Mouse (Mus musculus) forebrain, embryonic 10.5 days (tissue): ENCODE measurements around the gene Rundc3b. TPM values are rescaled to one million over a fixed set of nuclear protein-coding genes. Genes with fewer than 3 reads are reported as not detected.

Experiments
- polyA plus RNA-seq: library from polyadenylated mRNA; unstranded; fragments of >200 nt; fragmentation: Nextera tagmentation; extraction: Ambion mirVana; gene quantifications from 2 replicates; pipeline ENCODE4 v1.2.1, GENCODE M21; 2016

The Rundc3b gene
- polyA plus RNA-seq, 1 experiment from 2014 or later, result 5.0 TPM

Other genes with a start within 250 kb of the Rundc3b start
- 72.7 and 74.8 TPM in 2 replicates for gene Dbf4, start 200.2 kb downstream of the Rundc3b start, polyA plus RNA-seq
- 9.3 and 9.4 TPM in 2 replicates for gene Slc25a40, start 200.1 kb downstream of the Rundc3b start, polyA plus RNA-seq
- 0.12 and 0.35 TPM in 2 replicates for gene Abcb1a, start 37.1 kb upstream of the Rundc3b start, polyA plus RNA-seq
- 0.95 and 1.4 TPM in 2 replicates for gene Abcb1b, start 175.2 kb upstream of the Rundc3b start, polyA plus RNA-seq